In the genomic region with DNA sequence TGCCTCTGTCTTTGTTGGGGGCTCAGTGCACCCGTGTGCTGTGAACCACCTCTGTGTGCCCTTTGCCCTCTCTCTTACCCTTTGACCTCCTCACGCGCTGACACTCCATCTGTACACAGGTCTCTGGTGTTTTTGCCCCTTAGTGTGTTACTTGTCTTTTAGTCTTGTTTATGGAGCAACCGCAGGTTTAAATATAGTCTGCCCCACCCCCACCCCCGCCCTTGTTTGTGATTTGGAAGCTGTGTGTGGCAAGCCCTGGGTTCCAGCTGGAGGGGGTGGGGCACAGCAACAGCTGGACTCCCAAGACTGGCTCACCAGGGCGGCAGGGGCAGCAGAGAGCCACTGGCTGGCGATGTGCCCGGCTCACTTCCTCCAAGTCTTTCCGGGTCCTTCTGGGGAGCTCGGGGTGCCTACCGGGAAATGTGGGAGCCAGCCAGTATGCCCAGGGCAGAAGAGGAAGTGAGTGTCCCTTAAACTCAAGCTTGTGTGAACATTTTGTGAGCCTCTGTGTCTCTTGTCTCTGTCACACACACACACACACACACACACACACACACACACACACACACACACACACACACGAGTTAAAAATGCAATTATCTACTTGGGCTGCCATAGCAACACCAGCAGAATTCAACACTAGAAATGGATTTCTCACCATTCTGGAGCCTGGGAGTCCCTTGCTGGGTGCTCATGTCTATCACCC, we compare ENCODE assay signal across 9 mouse cellular contexts. TPM values are rescaled to one million over a fixed set of nuclear protein-coding genes. Genes with fewer than 3 reads are reported as not detected.
DNase-seq lines count a peak whose midpoint lies in the region; ATAC-seq and TF ChIP-seq lines count a peak whose summit lies in the region.
"Had no signal": no experiment of that assay in that cellular context is flagged by ENCODE, and none has a peak within 500 bp of the region (broad histone marks: within the 10 kb centered on the region; RNA-seq: fewer than 3 reads in every experiment).

No protein-coding gene starts in this region.

- no peak for ATAC-seq in hindbrain, embryonic 11.5 days (ENCODE audit: low FRiP score)
- ATAC-seq in lung, embryonic 14.5 days (ENCODE audit: insufficient read depth) = peak; percentile 77
- 0 out of 2 replicates have a peak, but pooled peaks have one; percentile 40 for ATAC-seq in neutrophil, adult 5-6 weeks (ENCODE audit: extremely low read depth, insufficient number of reproducible peaks, low FRiP score, poor library complexity, severe bottlenecking)

- DNase-seq in thymus, adult 2 months = peak; percentile 29
- DNase-seq in thymus, postnatal 10 days (ENCODE audit: low spot score in 2 of 2) = no peak
- peak; percentile 22 to 41 for DNase-seq in frontal cortex, postnatal 25 days (ENCODE audit: low spot score in 2 of 2)
- DNase-seq in hindbrain, embryonic 11.5 days (ENCODE audit: low spot score) = peak; percentile 43
- DNase-seq in layer of hippocampus, adult 9-11 months = peak; percentile 65
- DNase-seq in lung, embryonic 14.5 days = peak; percentile 83
- DNase-seq in thymus, postnatal 25 days = peak; percentile 28

- no peak for TF ChIP-seq POLR2A in thymus, adult 2 months (IDR thresholded peaks at IDR 0.05; ENCODE audit: control insufficient read depth, extremely low read depth, insufficient read depth, low read length, poor library complexity)

- WGBS in thymus, adult 2 months = 9% methylated on average over 12 of the region's 12 CpGs
- WGBS in hindbrain, embryonic 11.5 days = 20% methylated on average over 12 of the region's 12 CpGs
- WGBS in lung, embryonic 14.5 days = 4% methylated on average over 12 of the region's 12 CpGs

- no peaks in the 10 kb centered on the region for H3K27me3 ChIP-seq in thymus, adult 2 months (ENCODE audit: control insufficient read depth, insufficient read depth, low read length)
- no peaks in the 10 kb centered on the region for H3K27me3 ChIP-seq in hindbrain, embryonic 11.5 days (ENCODE audit: control insufficient read depth, insufficient read depth, low read length)
- no peaks in the 10 kb centered on the region for H3K27me3 ChIP-seq in lung, embryonic 14.5 days (ENCODE audit: insufficient read depth, low read length)

- no peak overlapping the region for H3K9ac ChIP-seq in hindbrain, embryonic 11.5 days (ENCODE audit: low read depth, low read length)
- no peak overlapping the region for H3K9ac ChIP-seq in lung, embryonic 14.5 days

- no peaks in the 10 kb centered on the region for H3K9me3 ChIP-seq in hindbrain, embryonic 11.5 days (ENCODE audit: control insufficient read depth, low read length)
- peaks cover 1% of the 10 kb centered on the region; the same call in 1 of the 2 replicates for H3K9me3 ChIP-seq in lung, embryonic 14.5 days (ENCODE audit: low read depth, low read length)

- TF ChIP-seq CTCF in thymus, adult 2 months (IDR thresholded peaks at IDR 0.05; ENCODE audit: borderline replicate concordance, control insufficient read depth, extremely low read depth, insufficient read depth, low read length, poor library complexity) = no peak
- TF ChIP-seq CTCF in lung, embryonic 14.5 days (IDR thresholded peaks at IDR 0.05; ENCODE audit: low read depth) = peak; percentile 67

- no peak overlapping the region for H3K4me3 ChIP-seq in thymus, adult 2 months (ENCODE audit: control insufficient read depth, insufficient read depth, low read length)
- no peak overlapping the region for H3K4me3 ChIP-seq in hindbrain, embryonic 11.5 days (ENCODE audit: low read depth, low read length)
- no peak overlapping the region for H3K4me3 ChIP-seq in lung, embryonic 14.5 days (ENCODE audit: low read depth, low read length)

- H3K27ac ChIP-seq in thymus, adult 2 months (ENCODE audit: control insufficient read depth, insufficient read depth, low read length) = no peak overlapping the region
- H3K27ac ChIP-seq in hindbrain, embryonic 11.5 days (ENCODE audit: low read depth, low read length) = no peak overlapping the region
- H3K27ac ChIP-seq in lung, embryonic 14.5 days (ENCODE audit: low read depth) = no peak overlapping the region
- H3K27ac ChIP-seq: macrophage had no signal

- H3K36me3 ChIP-seq in thymus, adult 2 months (ENCODE audit: control insufficient read depth, insufficient read depth, low read length) = no peaks in the 10 kb centered on the region
- no peaks in the 10 kb centered on the region for H3K36me3 ChIP-seq in hindbrain, embryonic 11.5 days (ENCODE audit: control insufficient read depth, insufficient read depth, low read length)
- no peaks in the 10 kb centered on the region for H3K36me3 ChIP-seq in lung, embryonic 14.5 days (ENCODE audit: insufficient read depth)

- no peak overlapping the region for H3K4me2 ChIP-seq in hindbrain, embryonic 11.5 days (replicated peaks; ENCODE audit: low read depth, low read length)
- peak overlapping the region; percentile 42; the same call in 1 of the 2 replicates for H3K4me2 ChIP-seq in lung, embryonic 14.5 days

- peaks cover 9% of the 10 kb centered on the region for H3K4me1 ChIP-seq in thymus, adult 2 months (replicated peaks; ENCODE audit: control insufficient read depth, insufficient read depth, low read length)
- H3K4me1 ChIP-seq in hindbrain, embryonic 11.5 days (replicated peaks; ENCODE audit: control insufficient read depth, insufficient read depth, low read length) = no peaks in the 10 kb centered on the region; the same call in 1 of the 2 replicates
- H3K4me1 ChIP-seq in lung, embryonic 14.5 days (ENCODE audit: insufficient read depth) = peaks cover 5% of the 10 kb centered on the region; the same call in 1 of the 2 replicates

RNA-seq across cellular contexts. Expression of a gene that starts 7.4 kb away (rescaled TPM):
- polyA plus RNA-seq in thymus, adult 2 months (2012; rRNA removed) = 0.43 and 5.9 TPM in 2 replicates
- polyA plus RNA-seq in hindbrain, embryonic 11.5 days (2014; fragmentation: Nextera tagmentation; extraction: Ambion mirVana) = 0.12 and 0.32 TPM in 2 replicates
- polyA plus RNA-seq in lung, embryonic 14.5 days (2014; fragmentation: Nextera tagmentation; extraction: Ambion mirVana) = 0.28 TPM in 1 of 2 replicates, not detected in the other
- total RNA-seq in neutrophil, adult 5-6 weeks (2017) = not detected in 2 replicates
- polyA plus RNA-seq: macrophage had no signal

RNA-seq across cellular contexts. Expression of a gene that starts 19.8 kb away (rescaled TPM):
- polyA plus RNA-seq in thymus, adult 2 months (2012; rRNA removed) = 13.3 and 14.4 TPM in 2 replicates
- 23.5 and 25.1 TPM in 2 replicates for polyA plus RNA-seq in hindbrain, embryonic 11.5 days (2014; fragmentation: Nextera tagmentation; extraction: Ambion mirVana)
- 21.2 and 21.4 TPM in 2 replicates for polyA plus RNA-seq in lung, embryonic 14.5 days (2014; fragmentation: Nextera tagmentation; extraction: Ambion mirVana)
- total RNA-seq in neutrophil, adult 5-6 weeks (2017) = 15.5 and 18.7 TPM in 2 replicates

RNA-seq across cellular contexts. Expression of a gene that starts 35.5 kb away (rescaled TPM):
- 1.1 and 2.0 TPM in 2 replicates for polyA plus RNA-seq in thymus, adult 2 months (2012; rRNA removed)
- not detected in 2 replicates for polyA plus RNA-seq in hindbrain, embryonic 11.5 days (2014; fragmentation: Nextera tagmentation; extraction: Ambion mirVana)
- polyA plus RNA-seq in lung, embryonic 14.5 days (2014; fragmentation: Nextera tagmentation; extraction: Ambion mirVana) = 0.05 TPM in 1 of 2 replicates, not detected in the other
- not detected in 2 replicates for total RNA-seq in neutrophil, adult 5-6 weeks (2017)
- polyA plus RNA-seq: macrophage had no signal

RNA-seq across cellular contexts. Expression of a gene that starts 53.6 kb away (rescaled TPM):
- 5.2 and 6.6 TPM in 2 replicates for polyA plus RNA-seq in thymus, adult 2 months (2012; rRNA removed)
- 5.1 and 5.7 TPM in 2 replicates for polyA plus RNA-seq in hindbrain, embryonic 11.5 days (2014; fragmentation: Nextera tagmentation; extraction: Ambion mirVana)
- polyA plus RNA-seq in lung, embryonic 14.5 days (2014; fragmentation: Nextera tagmentation; extraction: Ambion mirVana) = 10.2 and 11.6 TPM in 2 replicates
- total RNA-seq in neutrophil, adult 5-6 weeks (2017) = not detected in 2 replicates
- polyA plus RNA-seq: macrophage had no signal

Comparison
In these comparisons a context has a peak if more than half of its experiments do, and no peak if none do; other contexts are left out.
1. DNase-seq: peak in thymus, adult 2 months (single experiment), frontal cortex, postnatal 25 days (2 of 2), hindbrain, embryonic 11.5 days (single experiment), layer of hippocampus, adult 9-11 months (single experiment), lung, embryonic 14.5 days (single experiment) and thymus, postnatal 25 days (single experiment); none in thymus, postnatal 10 days (0 of 2).